Mouse (Mus musculus) embryonic fibroblast, embryonic 13.5 days (primary cell): Measurements from ENCODE around the gene Bcl2l10. TPM values are rescaled to one million over a fixed set of nuclear protein-coding genes. Genes with fewer than 3 reads are reported as not detected.

Experiments
- H3K27ac ChIP-seq: 2 replicates; pipeline ENCODE4 v1.5.1; 2012; ENCODE audit warnings: low read length, control low read depth, inconsistent platforms; ENCODE audit not compliant: insufficient read depth
- H3K4me1 ChIP-seq: 2 replicates; pipeline ENCODE4 v1.6.1; 2011; ENCODE audit warnings: low read length; ENCODE audit not compliant: control insufficient read depth, insufficient read depth
- H3K4me3 ChIP-seq: 2 replicates; pipeline ENCODE4 v1.5.1; 2011; ENCODE audit warnings: mild to moderate bottlenecking, control low read depth, low read length; ENCODE audit not compliant: insufficient read depth
- CTCF ChIP-seq: IDR thresholded peaks from 2 replicates; pipeline ENCODE4 v1.5.1; 2011; ENCODE audit warnings: mild to moderate bottlenecking, control low read depth, low read length, moderate library complexity, borderline replicate concordance; ENCODE audit not compliant: insufficient read depth
- POLR2A ChIP-seq: IDR thresholded peaks from 2 replicates; pipeline ENCODE4 v1.6.1; 2011; ENCODE audit warnings: low read depth, mild to moderate bottlenecking, control low read depth, low read length, moderate library complexity
- polyA plus RNA-seq: library from polyadenylated mRNA; stranded (reverse); fragments of >200 nt; gene quantifications from 2 replicates; pipeline ENCODE4 v1.2.4, GENCODE M21; 2011; ENCODE audit warnings: low read depth; ENCODE audit not compliant: missing spikeins, insufficient read length

Bcl2l10 gene
- polyA plus RNA-seq, result not detected in 2 replicates

DNA sequence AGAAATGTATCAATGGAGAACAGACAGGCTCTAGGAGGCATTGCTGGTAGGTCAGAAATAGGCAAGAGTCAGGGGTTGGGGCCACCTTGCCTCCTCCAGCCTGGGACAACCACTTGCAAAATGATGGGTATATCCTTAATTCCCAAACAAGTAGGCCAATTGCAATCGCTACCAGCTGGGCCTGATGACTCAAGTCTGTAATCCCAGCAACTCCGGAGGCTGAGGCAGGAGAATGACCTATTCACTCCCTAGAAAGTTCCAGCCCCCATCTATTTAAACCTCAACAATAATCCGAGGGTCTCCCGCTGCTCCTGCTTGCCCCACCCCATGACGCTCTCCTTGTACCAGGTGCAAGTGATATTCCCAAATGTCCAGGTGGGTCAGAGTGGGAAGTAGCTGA lies at the start of gene Bcl2l10:
Bcl2l10 (plus strand) TSS at position 301 of the 400 bp plus-strand sequence.
- TF ChIP-seq POLR2A (no peak), CTCF (no peak)
- H3K27ac ChIP-seq, result no peak within 1 kb of the TSS
- H3K4me3 ChIP-seq, result no peak within 1 kb of the TSS
- H3K4me1 ChIP-seq, result no peaks in the 10 kb centered on the region

GRCm38 (mm10) chr9:75299342-75299741 lies 48.2 kb upstream of the Bcl2l10 start:
- Histone ChIP-seq H3K27ac (no peak overlapping the region), H3K4me1 (no peaks in the 10 kb centered on the region), H3K4me3 (no peak overlapping the region)
- TF ChIP-seq CTCF (no peak), POLR2A (no peak)

DNA sequence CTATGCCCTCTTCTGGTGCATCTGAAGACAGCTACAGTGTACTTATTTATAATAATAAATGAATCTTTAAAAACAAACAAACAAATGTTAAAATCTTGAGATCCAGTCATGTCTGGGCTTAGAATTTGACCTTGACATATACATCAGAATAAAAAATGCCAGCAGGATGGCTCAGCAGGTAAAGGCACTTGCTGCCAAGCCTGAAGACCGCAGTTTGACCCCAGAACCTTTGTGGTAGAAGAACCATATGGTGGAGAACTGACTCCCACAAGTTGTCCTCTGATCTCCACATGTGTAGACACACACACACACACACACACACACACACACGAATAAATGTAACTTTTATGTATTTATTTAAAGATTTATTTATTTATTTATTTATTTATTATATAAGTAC lies 44.5 kb upstream of the Bcl2l10 start:
- H3K4me3 ChIP-seq, result no peak overlapping the region
- H3K4me1 ChIP-seq, result no peaks in the 10 kb centered on the region
- no peak overlapping the region for H3K27ac ChIP-seq
- no peak for TF ChIP-seq POLR2A
- no peak for TF ChIP-seq CTCF

GRCm38 (mm10) chr9:75303701-75304261 lies 43.8 kb upstream of the Bcl2l10 start:
- Histone ChIP-seq H3K4me3 (no peak overlapping the region), H3K27ac (no peak overlapping the region), H3K4me1 (no peaks in the 10 kb centered on the region)
- no peak for TF ChIP-seq CTCF
- no peak for TF ChIP-seq POLR2A

GRCm38 (mm10) chr9:75304286-75304685 lies 43.3 kb upstream of the Bcl2l10 start:
- no peak overlapping the region for H3K27ac ChIP-seq
- no peak overlapping the region for H3K4me3 ChIP-seq
- TF ChIP-seq CTCF, result no peak
- no peak for TF ChIP-seq POLR2A
- no peaks in the 10 kb centered on the region for H3K4me1 ChIP-seq

GRCm38 (mm10) chr9:75306126-75306898 lies 41.2 kb upstream of the Bcl2l10 start, which contains the start of gene Gnb5:
Gene Gnb5 (plus strand): TSS chr9:75306288.
- Histone ChIP-seq H3K4me1 (no peaks in the 10 kb centered on the region), H3K27ac (no peak within 1 kb of the TSS), H3K4me3 (no peak within 1 kb of the TSS)
- TF ChIP-seq CTCF, result no peak
- TF ChIP-seq POLR2A, result no peak

DNA sequence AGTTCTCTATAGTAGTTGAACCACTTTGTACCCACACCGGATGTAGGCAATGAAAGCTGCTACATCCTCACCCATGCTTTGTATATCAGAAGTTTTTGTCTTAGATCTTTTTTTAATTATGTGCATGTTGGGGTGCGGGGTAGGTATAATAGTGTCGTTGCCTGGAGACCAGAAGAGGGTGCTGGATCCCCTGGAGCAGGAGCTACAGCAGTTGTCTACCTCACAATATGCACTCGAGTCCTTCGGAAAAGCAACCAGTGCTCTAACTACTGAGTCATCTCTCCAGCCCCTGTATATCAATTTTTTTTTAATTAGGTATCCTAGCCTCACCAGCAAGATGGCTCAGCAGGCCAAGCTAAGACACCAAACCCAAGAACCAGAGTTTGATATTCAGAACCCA lies 40.5 kb upstream of the Bcl2l10 start:
- no peak for TF ChIP-seq CTCF
- no peak for TF ChIP-seq POLR2A
- H3K4me1 ChIP-seq, result no peaks in the 10 kb centered on the region
- no peak overlapping the region for H3K4me3 ChIP-seq
- H3K27ac ChIP-seq, result no peak overlapping the region

DNA sequence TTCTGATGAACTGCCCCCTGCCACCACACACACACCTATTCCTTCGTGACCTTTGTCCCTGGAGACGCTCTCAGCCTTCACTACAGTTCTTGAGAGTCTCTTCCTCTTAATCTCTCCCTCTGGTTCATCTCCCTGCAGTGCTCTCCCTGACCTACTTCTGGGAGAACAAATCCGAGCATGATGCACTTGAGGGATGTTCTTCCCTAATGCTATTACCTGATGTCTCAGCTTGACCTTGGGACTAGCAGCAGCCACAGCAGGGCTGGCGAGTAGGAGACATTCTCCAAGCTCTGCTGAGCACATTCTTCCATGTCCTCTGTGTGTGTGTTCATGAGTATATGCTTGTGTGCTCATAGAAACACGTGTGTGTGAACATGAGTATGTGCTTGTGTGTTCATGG lies 38.9 kb upstream of the Bcl2l10 start:
- Histone ChIP-seq H3K4me3 (no peak overlapping the region), H3K4me1 (no peaks in the 10 kb centered on the region), H3K27ac (no peak overlapping the region)
- TF ChIP-seq POLR2A (no peak), CTCF (no peak)

GRCm38 (mm10) chr9:75312008-75312407 lies 35.5 kb upstream of the Bcl2l10 start:
- TF ChIP-seq CTCF, result peak; percentile 43; the same call in 1 of the 2 replicates
- TF ChIP-seq POLR2A, result no peak

DNA sequence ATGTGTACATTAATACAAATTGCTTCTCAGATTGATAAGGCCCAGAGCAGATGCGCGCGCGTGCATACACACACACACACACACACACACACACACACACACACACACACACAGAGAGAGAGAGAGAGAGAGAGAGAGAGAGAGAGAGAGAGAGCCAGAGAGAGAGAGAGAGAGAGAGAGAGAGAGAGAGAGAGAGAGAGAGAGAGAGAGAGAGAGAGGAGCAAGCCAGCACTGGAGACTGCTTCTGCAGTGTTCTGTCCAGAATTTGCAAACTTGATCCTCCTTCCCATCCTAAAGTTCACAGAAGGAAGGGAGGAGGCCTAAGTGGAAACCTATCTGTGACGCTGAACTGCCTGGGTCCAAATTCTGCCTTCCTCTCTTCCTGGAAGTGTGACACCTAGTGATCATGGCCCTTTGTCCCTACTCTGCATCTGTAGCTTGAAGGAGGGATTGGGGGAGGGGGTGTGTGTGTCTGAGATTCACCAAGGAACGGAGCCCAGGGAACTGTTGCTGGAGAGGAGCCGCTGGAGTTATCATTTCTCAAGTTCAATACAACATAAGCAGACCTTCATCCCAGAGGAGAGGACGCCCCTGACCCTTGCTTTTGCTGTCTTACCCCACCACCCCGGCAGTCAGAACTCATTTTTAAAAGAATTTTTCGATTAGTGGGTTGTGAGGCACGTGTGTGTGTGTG lies 34.3 kb upstream of the Bcl2l10 start:
- Histone ChIP-seq H3K4me3 (peak overlapping the region; percentile 10; the same call in 1 of the 2 replicates), H3K27ac (no peak overlapping the region), H3K4me1 (0 out of 2 replicates have a peak, but pooled peaks cover 5% of the 10 kb centered on the region)
- TF ChIP-seq POLR2A (no peak), CTCF (no peak)

More at GRCm38 (mm10) chr9:75312008-75312407, 35.5 kb upstream of the Bcl2l10 start:
- Histone ChIP-seq H3K4me1 (0 out of 2 replicates have a peak, but pooled peaks cover 3% of the 10 kb centered on the region), H3K27ac (no peak overlapping the region), H3K4me3 (no peak overlapping the region)
